Comparison of ENCODE assay signal across 23 mouse cellular contexts in genomic region chr17:74889535-74890117, GRCm38 (mm10).
DNase-seq lines count a peak whose midpoint lies in the region; ATAC-seq lines count a peak whose summit lies in the region.
"Had no signal": no experiment of that assay in that cellular context is flagged by ENCODE, and none has a peak within 500 bp of the region (broad histone marks: within the 10 kb centered on the region; RNA-seq: fewer than 3 reads in every experiment).

No protein-coding gene starts in this region.

- no peaks in the 10 kb centered on the region for H3K36me3 ChIP-seq in kidney, embryonic 14.5 days (ENCODE audit: control insufficient read depth, insufficient read depth, low read length)
- H3K36me3 ChIP-seq in limb, embryonic 13.5 days: no peaks in the 10 kb centered on the region
- H3K36me3 ChIP-seq: embryonic facial prominence, embryonic 15.5 days; forebrain, embryonic 12.5 days; heart, embryonic 15.5 days; lung, embryonic 15.5 days; midbrain, embryonic 13.5 days had no signal

- no peak overlapping the region for H3K4me3 ChIP-seq in kidney, embryonic 14.5 days (ENCODE audit: low read length)
- no peak overlapping the region for H3K4me3 ChIP-seq in limb, embryonic 13.5 days
- H3K4me3 ChIP-seq: embryonic facial prominence, embryonic 15.5 days; forebrain, embryonic 12.5 days; heart, embryonic 15.5 days; left cerebral cortex, adult 2 months; lung, embryonic 15.5 days; megakaryocyte, embryonic 14.5 days; midbrain, embryonic 13.5 days had no signal

- WGBS in kidney, embryonic 14.5 days: 77% methylated on average over 11 of the region's 11 CpGs
- WGBS in limb, embryonic 13.5 days: 32% methylated on average over 11 of the region's 11 CpGs

- H3K4me1 ChIP-seq in kidney, embryonic 14.5 days (ENCODE audit: control insufficient read depth, insufficient read depth, low read length): 0 out of 2 replicates have a peak, but pooled peaks cover 4% of the 10 kb centered on the region
- peaks cover 31% of the 10 kb centered on the region for H3K4me1 ChIP-seq in limb, embryonic 13.5 days
- H3K4me1 ChIP-seq: embryonic facial prominence, embryonic 15.5 days; heart, embryonic 15.5 days; lung, embryonic 15.5 days had no signal

- no peaks in the 10 kb centered on the region for H3K9me3 ChIP-seq in kidney, embryonic 14.5 days (ENCODE audit: control insufficient read depth, low read length)
- H3K9me3 ChIP-seq in limb, embryonic 13.5 days: no peaks in the 10 kb centered on the region
- H3K9me3 ChIP-seq: embryonic facial prominence, embryonic 15.5 days; forebrain, embryonic 12.5 days; heart, embryonic 15.5 days; lung, embryonic 15.5 days; midbrain, embryonic 13.5 days had no signal

- no peak for ATAC-seq in kidney, embryonic 14.5 days (ENCODE audit: low FRiP score, low TSS enrichment)
- peak; percentile 88 for ATAC-seq in limb, embryonic 13.5 days (ENCODE audit: low FRiP score, low read depth)
- ATAC-seq: hindbrain, embryonic 16.5 days had no signal

- DNase-seq in kidney, adult 9 months: peak; percentile 55
- peak; percentile 37 for DNase-seq in testis, postnatal 10 days (ENCODE audit: low spot score)
- no peak for DNase-seq in testis, postnatal 14 days (ENCODE audit: low spot score)
- no peak for DNase-seq in MN1 (ENCODE audit: low spot score)
- DNase-seq: adrenal gland, postnatal 14 days; cerebellum, adult 11 months; cerebellum, adult 9-11 months; gastrocnemius, postnatal 10 days; kidney, adult 8-10 months; layer of hippocampus, adult 9-11 months; lung, postnatal 36 days had no signal

- H3K27me3 ChIP-seq in kidney, embryonic 14.5 days (ENCODE audit: control insufficient read depth, insufficient read depth, low read length): no peaks in the 10 kb centered on the region
- H3K27me3 ChIP-seq in limb, embryonic 13.5 days: no peaks in the 10 kb centered on the region
- H3K27me3 ChIP-seq: CH12.LX; embryonic facial prominence, embryonic 15.5 days; forebrain, embryonic 12.5 days; heart, embryonic 15.5 days; lung, embryonic 15.5 days; midbrain, embryonic 13.5 days had no signal

- H3K9ac ChIP-seq in kidney, embryonic 14.5 days (ENCODE audit: low read depth, low read length): no peak overlapping the region
- no peak overlapping the region for H3K9ac ChIP-seq in limb, embryonic 13.5 days
- H3K9ac ChIP-seq: embryonic facial prominence, embryonic 15.5 days; forebrain, embryonic 12.5 days; heart, embryonic 15.5 days; lung, embryonic 15.5 days; midbrain, embryonic 13.5 days had no signal

- H3K4me2 ChIP-seq in kidney, embryonic 14.5 days (replicated peaks; ENCODE audit: low read depth, low read length): no peak overlapping the region
- H3K4me2 ChIP-seq in limb, embryonic 13.5 days (replicated peaks): peak overlapping the region; percentile 38
- H3K4me2 ChIP-seq: embryonic facial prominence, embryonic 15.5 days; forebrain, embryonic 12.5 days; heart, embryonic 15.5 days; liver, embryonic 11.5 days; lung, embryonic 15.5 days; midbrain, embryonic 13.5 days had no signal

- no peak overlapping the region for H3K27ac ChIP-seq in kidney, embryonic 14.5 days (ENCODE audit: low read depth, low read length)
- H3K27ac ChIP-seq in limb, embryonic 13.5 days: 0 out of 2 replicates have a peak overlapping the region, but pooled peaks have one; percentile 6
- H3K27ac ChIP-seq: embryonic facial prominence, embryonic 15.5 days; forebrain, embryonic 12.5 days; heart, embryonic 15.5 days; left cerebral cortex, adult 2 months; lung, embryonic 15.5 days; midbrain, embryonic 13.5 days had no signal

Comparison
In these comparisons a context has a peak if more than half of its experiments do, and no peak if none do; other contexts are left out.
1. DNase-seq: peak in kidney, adult 9 months (single experiment) and testis, postnatal 10 days (single experiment); none in testis, postnatal 14 days (single experiment) and MN1 (single experiment).